Mouse (Mus musculus): ENCODE results near the gene Rhod. TPM values are rescaled to one million over a fixed set of nuclear protein-coding genes. Genes with fewer than 3 reads are reported as not detected.

The Rhod gene
- total and polyA plus RNA-seq, 3 experiments, result 0.06 TPM; not detected in 2

- H3K9me3 ChIP-seq (replicated peaks; ENCODE audit: insufficient read depth, low read length), result no peaks in the 10 kb centered on the region
- H3K36me3 ChIP-seq (ENCODE audit: control insufficient read depth in 1 of 2, insufficient read depth in 2 of 2, low read length in 2 of 2), result peaks cover 0 to 2% of the 10 kb centered on the region in 2 experiments; a peak in 1 of 4 replicates
- no peak overlapping the region for H3K4me3 ChIP-seq (ENCODE audit: control insufficient read depth in 1 of 2, insufficient read depth in 1 of 2, low read depth in 2 of 2, low read length in 2 of 2)
- H3K4me1 ChIP-seq (ENCODE audit: control insufficient read depth in 1 of 2, insufficient read depth in 2 of 2, low read length in 2 of 2), result peaks cover 0 to 7% of the 10 kb centered on the region in 2 experiments; a peak in 2 of 4 replicates
- no peak overlapping the region for H3K9ac ChIP-seq (ENCODE audit: control insufficient read depth, low read depth, low read length, poor library complexity, severe bottlenecking)
- H3K27ac ChIP-seq (ENCODE audit: control insufficient read depth, low read depth, low read length), result no peak overlapping the region
- no peaks in the 10 kb centered on the region for H3K27me3 ChIP-seq (ENCODE audit: control insufficient read depth in 1 of 2, insufficient read depth in 2 of 2, low read length in 2 of 2)
- H3K79me2 ChIP-seq (ENCODE audit: control insufficient read depth, insufficient read depth, low read length, poor library complexity), result no peaks in the 10 kb centered on the region
- no peak for DNase-seq (ENCODE audit: low read depth, low spot score)
- no peak for TF ChIP-seq NRF1 (IDR thresholded peaks at IDR 0.05; ENCODE audit: insufficient read depth, low read depth, low read length, poor library complexity, severe bottlenecking)
- no peak for TF ChIP-seq ELF1 (IDR thresholded peaks at IDR 0.05; ENCODE audit: low read depth, low read length)
- no peak for TF ChIP-seq NELFE (IDR thresholded peaks at IDR 0.05; ENCODE audit: low read depth, low read length)
- no peak for TF ChIP-seq USF1 (IDR thresholded peaks at IDR 0.05; ENCODE audit: low read depth, low read length)
- TF ChIP-seq SMC3 (IDR thresholded peaks at IDR 0.05; ENCODE audit: low read depth, low read length), result no peak
- TF ChIP-seq MEF2A (IDR thresholded peaks at IDR 0.05; ENCODE audit: extremely low read depth, insufficient replicate concordance, low read depth, low read length, poor library complexity, severe bottlenecking), result no peak
- no peak for TF ChIP-seq MAZ (IDR thresholded peaks at IDR 0.05; ENCODE audit: low read depth, low read length)
- TF ChIP-seq TBP (IDR thresholded peaks at IDR 0.05; ENCODE audit: low read depth, low read length), result no peak
Observed at GRCm38 (mm10) chr19:4475224-4475925, 36.1 kb upstream of the Rhod start.

DNA sequence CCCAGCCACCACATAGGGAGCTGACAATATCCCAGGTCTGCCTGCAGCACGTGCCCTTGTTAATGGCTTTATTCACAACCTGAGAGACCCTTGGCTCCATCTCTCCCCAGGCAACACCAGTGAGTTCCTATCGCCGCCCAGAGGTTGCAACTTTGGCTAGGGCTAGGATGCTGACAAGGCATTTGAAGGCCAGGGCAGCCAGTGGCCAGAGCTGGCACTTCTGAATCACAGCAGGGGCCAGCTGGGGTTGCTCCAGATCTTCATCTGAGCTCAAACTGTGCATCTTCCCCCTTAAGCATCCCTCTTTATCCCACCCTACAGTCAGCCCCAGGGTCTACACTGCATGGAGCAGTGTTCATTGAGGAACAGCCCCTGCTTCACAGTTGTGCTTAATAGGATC, 35.5 kb upstream of the Rhod start:
- Histone ChIP-seq H3K27ac (ENCODE audit: control insufficient read depth, low read depth, low read length) (no peak overlapping the region), H3K4me1 (ENCODE audit: control insufficient read depth in 1 of 2, insufficient read depth in 2 of 2, low read length in 2 of 2) (peaks cover 0 to 7% of the 10 kb centered on the region in 2 experiments; a peak in 2 of 4 replicates), H3K9me3 (replicated peaks; ENCODE audit: insufficient read depth, low read length) (no peaks in the 10 kb centered on the region), H3K4me3 (ENCODE audit: control insufficient read depth in 1 of 2, insufficient read depth in 1 of 2, low read depth in 2 of 2, low read length in 2 of 2) (no peak overlapping the region), H3K27me3 (ENCODE audit: control insufficient read depth in 1 of 2, insufficient read depth in 2 of 2, low read length in 2 of 2) (no peaks in the 10 kb centered on the region), H3K36me3 (ENCODE audit: control insufficient read depth in 1 of 2, insufficient read depth in 2 of 2, low read length in 2 of 2) (peaks cover 0 to 2% of the 10 kb centered on the region in 2 experiments; a peak in 1 of 4 replicates), H3K9ac (ENCODE audit: control insufficient read depth, low read depth, low read length, poor library complexity, severe bottlenecking) (no peak overlapping the region), H3K79me2 (ENCODE audit: control insufficient read depth, insufficient read depth, low read length, poor library complexity) (no peaks in the 10 kb centered on the region)
- DNase-seq (ENCODE audit: low read depth, low spot score), result no peak
- TF ChIP-seq GATA1 (IDR thresholded peaks at IDR 0.05; ENCODE audit: low read depth, low read length) (no peak), MYB (IDR thresholded peaks at IDR 0.05; ENCODE audit: low read depth, low read length) (no peak), MAFK (IDR thresholded peaks at IDR 0.05; ENCODE audit: borderline replicate concordance, low read depth, low read length) (no peak), E2F4 (IDR thresholded peaks at IDR 0.05; ENCODE audit: borderline replicate concordance, low read depth, low read length) (no peak), TAL1 (IDR thresholded peaks at IDR 0.05; ENCODE audit: low read length) (no peak), SMC3 (IDR thresholded peaks at IDR 0.05; ENCODE audit: low read depth, low read length) (no peak), POLR2AphosphoS5 (IDR thresholded peaks at IDR 0.05; ENCODE audit: borderline replicate concordance, low read depth, low read length) (no peak), CHD2 (IDR thresholded peaks at IDR 0.05; ENCODE audit: low read length) (no peak), EP300 (IDR thresholded peaks at IDR 0.05; ENCODE audit: low read depth in 1 of 2, low read length in 2 of 2) (no peak), TCF12 (IDR thresholded peaks at IDR 0.05; ENCODE audit: low read depth, low read length) (no peak), ZKSCAN1 (IDR thresholded peaks at IDR 0.05; ENCODE audit: low read depth, low read length) (no peak), JUND (IDR thresholded peaks at IDR 0.05; ENCODE audit: low read depth, low read length) (no peak), RCOR1 (IDR thresholded peaks at IDR 0.05; ENCODE audit: low read depth, low read length) (no peak), CTCF (IDR thresholded peaks at IDR 0.05 in 2 of 3, conservative IDR thresholded peaks at IDR 0.05 in 1 of 3; ENCODE audit: control insufficient read depth in 1 of 3, insufficient read depth in 1 of 3, low read depth in 2 of 3, low read length in 3 of 3, poor library complexity in 1 of 3, severe bottlenecking in 1 of 3) (no peak), MAX (IDR thresholded peaks at IDR 0.05; ENCODE audit: low read length) (no peak), ZNF384 (IDR thresholded peaks at IDR 0.05; ENCODE audit: low read depth, low read length) (no peak), POLR2A (IDR thresholded peaks at IDR 0.05; ENCODE audit: control insufficient read depth in 1 of 2, insufficient read depth in 1 of 2, low read depth in 1 of 2, low read length in 2 of 2, poor library complexity in 1 of 2) (no peak), CHD1 (IDR thresholded peaks at IDR 0.05; ENCODE audit: low read depth, low read length) (no peak), MAZ (IDR thresholded peaks at IDR 0.05; ENCODE audit: low read depth, low read length) (no peak), GABPA (IDR thresholded peaks at IDR 0.05; ENCODE audit: low read depth, low read length) (no peak)

Data from MEL (cell line).